Mouse (Mus musculus): Measurements from ENCODE around the gene Zcwpw1. TPM values are rescaled to one million over a fixed set of nuclear protein-coding genes. Genes with fewer than 3 reads are reported as not detected.
A peak's percentile ranks its signal among the peaks of the same experiment; 100 is the strongest.

Zcwpw1 gene
- total and polyA plus RNA-seq, 3 experiments: 11.1 to 16.0 TPM; not detected in 1

GRCm38 (mm10) chr5:137775587-137776290, 11.9 kb upstream of the Zcwpw1 start:
- H3K9ac ChIP-seq (ENCODE audit: control insufficient read depth, low read depth, low read length, poor library complexity, severe bottlenecking): no peak overlapping the region
- H3K27ac ChIP-seq (ENCODE audit: control insufficient read depth, low read depth, low read length): no peak overlapping the region
- H3K4me3 ChIP-seq (ENCODE audit: control insufficient read depth in 1 of 2, insufficient read depth in 1 of 2, low read depth in 2 of 2, low read length in 2 of 2): no peak overlapping the region
- no peaks in the 10 kb centered on the region for H3K27me3 ChIP-seq (ENCODE audit: control insufficient read depth in 1 of 2, insufficient read depth in 2 of 2, low read length in 2 of 2)
- no peaks in the 10 kb centered on the region for H3K9me3 ChIP-seq (replicated peaks; ENCODE audit: insufficient read depth, low read length)
- peaks cover 15 to 31% of the 10 kb centered on the region in 2 experiments for H3K4me1 ChIP-seq (ENCODE audit: control insufficient read depth in 1 of 2, insufficient read depth in 2 of 2, low read length in 2 of 2)
- H3K36me3 ChIP-seq (ENCODE audit: control insufficient read depth in 1 of 2, insufficient read depth in 2 of 2, low read length in 2 of 2): peaks cover 3 to 15% of the 10 kb centered on the region in 2 experiments
- no peak for DNase-seq (ENCODE audit: low read depth, low spot score)
- TF ChIP-seq TBP (IDR thresholded peaks at IDR 0.05; ENCODE audit: low read depth, low read length): no peak
- TF ChIP-seq USF2 (IDR thresholded peaks at IDR 0.05; ENCODE audit: borderline replicate concordance in 1 of 2, insufficient read depth in 1 of 2, low read depth in 1 of 2, low read length in 2 of 2): no peak
- TF ChIP-seq GABPA (IDR thresholded peaks at IDR 0.05; ENCODE audit: low read depth, low read length): no peak
- TF ChIP-seq BHLHE40 (IDR thresholded peaks at IDR 0.05; ENCODE audit: borderline replicate concordance, low read depth, low read length): no peak
- no peak for TF ChIP-seq ZMIZ1 (IDR thresholded peaks at IDR 0.05; ENCODE audit: low read depth, low read length)
- no peak for TF ChIP-seq POLR2A (IDR thresholded peaks at IDR 0.05; ENCODE audit: control insufficient read depth in 1 of 2, insufficient read depth in 1 of 2, low read depth in 1 of 2, low read length in 2 of 2, poor library complexity in 1 of 2)
- TF ChIP-seq EP300 (IDR thresholded peaks at IDR 0.05; ENCODE audit: low read depth in 1 of 2, low read length in 2 of 2): no peak
- TF ChIP-seq ELF1 (IDR thresholded peaks at IDR 0.05; ENCODE audit: low read depth, low read length): no peak
- TF ChIP-seq ZKSCAN1 (IDR thresholded peaks at IDR 0.05; ENCODE audit: low read depth, low read length): no peak
- TF ChIP-seq POLR2AphosphoS5 (IDR thresholded peaks at IDR 0.05; ENCODE audit: borderline replicate concordance, low read depth, low read length): no peak
- no peak for TF ChIP-seq RCOR1 (IDR thresholded peaks at IDR 0.05; ENCODE audit: low read depth, low read length)
- TF ChIP-seq CHD2 (IDR thresholded peaks at IDR 0.05; ENCODE audit: low read length): no peak
- no peak for TF ChIP-seq ZNF384 (IDR thresholded peaks at IDR 0.05; ENCODE audit: low read depth, low read length)
- no peak for TF ChIP-seq UBTF (IDR thresholded peaks at IDR 0.05; ENCODE audit: borderline replicate concordance, insufficient read depth, low read depth, low read length)
- no peak for TF ChIP-seq E2F4 (IDR thresholded peaks at IDR 0.05; ENCODE audit: borderline replicate concordance, low read depth, low read length)
- no peak for TF ChIP-seq SIN3A (IDR thresholded peaks at IDR 0.05; ENCODE audit: low read length)
- TF ChIP-seq CTCF (IDR thresholded peaks at IDR 0.05 in 2 of 3, conservative IDR thresholded peaks at IDR 0.05 in 1 of 3; ENCODE audit: control insufficient read depth in 1 of 3, insufficient read depth in 1 of 3, low read depth in 2 of 3, low read length in 3 of 3, poor library complexity in 1 of 3, severe bottlenecking in 1 of 3): no peak
- TF ChIP-seq MAFK (IDR thresholded peaks at IDR 0.05; ENCODE audit: borderline replicate concordance, low read depth, low read length): no peak
- peaks cover 10% of the 10 kb centered on the region for H3K79me2 ChIP-seq (ENCODE audit: control insufficient read depth, insufficient read depth, low read length, poor library complexity)

GRCm38 (mm10) chr5:137776408-137776918, 11.1 kb upstream of the Zcwpw1 start:
- Histone ChIP-seq H3K27ac (ENCODE audit: control insufficient read depth, low read depth, low read length) (no peak overlapping the region), H3K4me3 (ENCODE audit: control insufficient read depth in 1 of 2, insufficient read depth in 1 of 2, low read depth in 2 of 2, low read length in 2 of 2) (no peak overlapping the region), H3K27me3 (ENCODE audit: control insufficient read depth in 1 of 2, insufficient read depth in 2 of 2, low read length in 2 of 2) (no peaks in the 10 kb centered on the region), H3K9me3 (replicated peaks; ENCODE audit: insufficient read depth, low read length) (no peaks in the 10 kb centered on the region), H3K79me2 (ENCODE audit: control insufficient read depth, insufficient read depth, low read length, poor library complexity) (peaks cover 10% of the 10 kb centered on the region), H3K9ac (ENCODE audit: control insufficient read depth, low read depth, low read length, poor library complexity, severe bottlenecking) (peak overlapping the region; percentile 20), H3K36me3 (ENCODE audit: control insufficient read depth in 1 of 2, insufficient read depth in 2 of 2, low read length in 2 of 2) (peaks cover 3 to 15% of the 10 kb centered on the region in 2 experiments), H3K4me1 (ENCODE audit: control insufficient read depth in 1 of 2, insufficient read depth in 2 of 2, low read length in 2 of 2) (peaks cover 15 to 31% of the 10 kb centered on the region in 2 experiments)
- peak; percentile 80 for DNase-seq (ENCODE audit: low read depth, low spot score)
- no peak for TF ChIP-seq ZNF384 (IDR thresholded peaks at IDR 0.05; ENCODE audit: low read depth, low read length)
- no peak for TF ChIP-seq CHD2 (IDR thresholded peaks at IDR 0.05; ENCODE audit: low read length)
- no peak for TF ChIP-seq USF2 (IDR thresholded peaks at IDR 0.05; ENCODE audit: borderline replicate concordance in 1 of 2, insufficient read depth in 1 of 2, low read depth in 1 of 2, low read length in 2 of 2)
- no peak for TF ChIP-seq MAFK (IDR thresholded peaks at IDR 0.05; ENCODE audit: borderline replicate concordance, low read depth, low read length)
- no peak for TF ChIP-seq GABPA (IDR thresholded peaks at IDR 0.05; ENCODE audit: low read depth, low read length)
- TF ChIP-seq POLR2AphosphoS2 (IDR thresholded peaks at IDR 0.05; ENCODE audit: low read length): no peak
- no peak for TF ChIP-seq TBP (IDR thresholded peaks at IDR 0.05; ENCODE audit: low read depth, low read length)
- no peak for TF ChIP-seq SMC3 (IDR thresholded peaks at IDR 0.05; ENCODE audit: low read depth, low read length)
- peak; percentile 33; the same call in 1 of the 2 replicates for TF ChIP-seq MXI1 (IDR thresholded peaks at IDR 0.05; ENCODE audit: low read depth, low read length)
- peak; percentile 54; the same call in 1 of the 2 replicates for TF ChIP-seq SIN3A (IDR thresholded peaks at IDR 0.05; ENCODE audit: low read length)
- TF ChIP-seq ELF1 (IDR thresholded peaks at IDR 0.05; ENCODE audit: low read depth, low read length): no peak
- no peak for TF ChIP-seq MAX (IDR thresholded peaks at IDR 0.05; ENCODE audit: low read length)
- TF ChIP-seq MEF2A (IDR thresholded peaks at IDR 0.05; ENCODE audit: extremely low read depth, insufficient replicate concordance, low read depth, low read length, poor library complexity, severe bottlenecking): no peak
- no peak for TF ChIP-seq TAL1 (IDR thresholded peaks at IDR 0.05; ENCODE audit: low read length)
- TF ChIP-seq CHD1 (IDR thresholded peaks at IDR 0.05; ENCODE audit: low read depth, low read length): no peak
- no peak for TF ChIP-seq NRF1 (IDR thresholded peaks at IDR 0.05; ENCODE audit: insufficient read depth, low read depth, low read length, poor library complexity, severe bottlenecking)
- TF ChIP-seq ETS1 (IDR thresholded peaks at IDR 0.05; ENCODE audit: low read depth, low read length): peak; percentile 47
- TF ChIP-seq HCFC1 (IDR thresholded peaks at IDR 0.05; ENCODE audit: low read depth, low read length): peak; percentile 41; the same call in 1 of the 2 replicates
